Mouse (Mus musculus) mature B cell (primary cell): Measurements from ENCODE around the gene Itpr2.

Experiments
- in situ Hi-C: fragments of 300-500 bp; cut with MboI; formaldehyde crosslinking; loops from 2 replicates; pipeline ENCODE4 v1.14.3; 2019

Gene Itpr2

GRCm38 (mm10) chr6:146258751-146259150 is 243.3 kb downstream of the Itpr2 start:
- in situ Hi-C loops, result no loop called here

GRCm38 (mm10) chr6:146258261-146258660 is 243.8 kb downstream of the Itpr2 start:
- in situ Hi-C loops, result no loop called here

GRCm38 (mm10) chr6:146256947-146257670 is 244.9 kb downstream of the Itpr2 start:
- in situ Hi-C loops, result no loop called here

- in situ Hi-C loops, result no loop called here
Measured at GRCm38 (mm10) chr6:146256401-146256800, 245.6 kb downstream of the Itpr2 start.

- in situ Hi-C loops, result no loop called here
Measured at GRCm38 (mm10) chr6:146255656-146256055, 246.4 kb downstream of the Itpr2 start.

- in situ Hi-C loops, result no loop called here
Measured at GRCm38 (mm10) chr6:146254931-146255330, 247.1 kb downstream of the Itpr2 start.

- in situ Hi-C loops, result no loop called here
Measured at GRCm38 (mm10) chr6:146254216-146254820, 247.7 kb downstream of the Itpr2 start.

GRCm38 (mm10) chr6:146249096-146249495 is 252.9 kb downstream of the Itpr2 start:
- in situ Hi-C loops, result no loop called here

- in situ Hi-C loops, result no loop called here
Measured at GRCm38 (mm10) chr6:146248341-146248740, 253.7 kb downstream of the Itpr2 start.

GRCm38 (mm10) chr6:146247906-146248305 is 254.1 kb downstream of the Itpr2 start:
- in situ Hi-C loops, result no loop called here

- in situ Hi-C loops, result no loop called here
Measured at GRCm38 (mm10) chr6:146246368-146246767, 255.7 kb downstream of the Itpr2 start.

GRCm38 (mm10) chr6:146245888-146246287 is 256.1 kb downstream of the Itpr2 start:
- in situ Hi-C loops, result no loop called here

GRCm38 (mm10) chr6:146243068-146243467 is 259.0 kb downstream of the Itpr2 start:
- in situ Hi-C loops, result no loop called here

GRCm38 (mm10) chr6:146241336-146241735 is 260.7 kb downstream of the Itpr2 start:
- in situ Hi-C loops, result no loop called here

GRCm38 (mm10) chr6:146235165-146235564 is 266.9 kb downstream of the Itpr2 start:
- in situ Hi-C loops, result no loop called here

GRCm38 (mm10) chr6:146234417-146234816 is 267.6 kb downstream of the Itpr2 start:
- in situ Hi-C loops, result no loop called here

- in situ Hi-C loops, result no loop called here
Measured at GRCm38 (mm10) chr6:146230903-146231302, 271.1 kb downstream of the Itpr2 start.

- in situ Hi-C loops, result no loop called here
Measured at GRCm38 (mm10) chr6:146230373-146230788, 271.6 kb downstream of the Itpr2 start.

- in situ Hi-C loops, result no loop called here
Measured at GRCm38 (mm10) chr6:146229967-146230366, 272.1 kb downstream of the Itpr2 start.

- in situ Hi-C loops, result no loop called here
Measured at GRCm38 (mm10) chr6:146229519-146229918, 272.5 kb downstream of the Itpr2 start.

GRCm38 (mm10) chr6:146228048-146228447 is 274.0 kb downstream of the Itpr2 start:
- in situ Hi-C loops, result no loop called here

- in situ Hi-C loops, result no loop called here
Measured at GRCm38 (mm10) chr6:146222403-146223063, 279.5 kb downstream of the Itpr2 start.
